Mouse (Mus musculus) neutrophil, adult 59 days (primary cell): ENCODE measurements around the gene Ube2d3. TPM values are rescaled to one million over a fixed set of nuclear protein-coding genes. Genes with fewer than 3 reads are reported as not detected.

ENCODE experiments used
- total RNA-seq, 2 experiments: library from RNA; stranded (reverse); gene quantifications; 1 replicate in 1 of 2; 2 replicates in 1 of 2; pipeline ENCODE4 v1.2.4; 2023

Gene Ube2d3
- 100 to 1,000 TPM; 437 to 481 TPM for total RNA-seq

DNA sequence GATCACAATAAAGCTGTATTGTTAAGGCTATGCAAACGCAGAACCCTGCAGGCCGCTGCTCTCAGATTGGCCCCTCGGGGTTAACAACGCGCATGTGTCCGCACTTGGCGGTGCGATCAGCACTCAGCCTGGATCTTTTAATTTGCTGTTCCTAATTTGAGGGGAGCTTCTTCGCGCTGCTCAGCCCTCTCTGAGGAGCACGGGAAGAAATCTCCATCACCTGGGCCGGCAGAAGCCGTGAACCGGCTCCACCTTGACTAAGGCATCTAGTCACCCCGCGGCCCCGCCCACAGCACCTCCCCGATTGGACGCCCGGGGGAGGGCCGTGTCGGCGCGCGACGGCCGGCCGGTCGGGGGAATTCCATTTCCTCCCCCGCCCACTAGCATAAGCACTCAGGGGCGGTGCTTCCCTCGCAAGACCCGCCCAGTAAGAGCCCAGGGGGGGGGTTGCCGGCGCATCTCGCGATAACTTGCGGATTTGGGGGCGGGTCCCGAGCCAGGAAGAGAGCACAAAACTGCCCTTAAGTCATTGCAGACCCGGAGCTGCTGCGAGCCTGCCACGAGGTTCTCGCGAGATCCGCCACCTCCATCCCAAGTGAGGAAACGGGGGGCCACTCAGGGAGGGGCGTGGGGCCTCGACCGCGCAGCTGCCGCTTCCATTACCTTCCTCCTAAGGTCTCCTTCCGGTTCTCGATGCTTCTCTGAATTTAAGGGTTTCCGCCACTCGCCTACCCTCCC, at the start of gene Ube2d3:
Ube2d3 (plus strand) TSS at position 392 of the 738 bp plus-strand sequence.

DNA sequence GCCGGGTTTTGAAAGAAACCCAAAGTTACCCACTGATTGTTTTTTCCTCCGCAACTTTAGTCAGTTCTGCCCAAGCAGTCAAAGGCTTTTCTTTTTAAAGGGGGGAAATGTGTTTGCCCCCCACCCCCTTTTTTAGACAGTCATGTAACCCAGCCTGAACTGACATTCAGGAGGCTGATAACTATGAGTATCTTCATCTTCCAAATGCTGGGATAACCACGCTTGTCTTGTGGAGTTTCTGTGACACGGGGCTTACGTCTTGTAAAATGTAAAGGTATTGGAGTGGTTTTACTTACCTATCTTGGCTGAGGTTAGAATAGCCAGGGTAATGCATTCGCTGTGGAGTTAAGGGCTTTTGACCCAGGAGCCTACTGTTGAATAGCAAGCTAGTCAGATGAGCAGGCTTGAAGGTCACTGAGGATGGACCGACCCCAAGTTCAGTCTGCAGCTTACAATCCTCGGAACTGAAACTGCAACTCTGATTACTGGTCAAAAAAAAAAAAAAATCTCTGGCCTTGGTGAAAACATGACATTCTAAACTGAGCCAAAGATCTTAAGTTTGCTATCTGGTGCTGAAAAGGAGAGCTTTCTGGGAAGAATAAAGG, 14.2 kb upstream of the Ube2d3 start, which contains the start of gene Cisd2:
Cisd2 (minus strand) TSS at position 318 of the 605 bp plus-strand sequence.

DNA sequence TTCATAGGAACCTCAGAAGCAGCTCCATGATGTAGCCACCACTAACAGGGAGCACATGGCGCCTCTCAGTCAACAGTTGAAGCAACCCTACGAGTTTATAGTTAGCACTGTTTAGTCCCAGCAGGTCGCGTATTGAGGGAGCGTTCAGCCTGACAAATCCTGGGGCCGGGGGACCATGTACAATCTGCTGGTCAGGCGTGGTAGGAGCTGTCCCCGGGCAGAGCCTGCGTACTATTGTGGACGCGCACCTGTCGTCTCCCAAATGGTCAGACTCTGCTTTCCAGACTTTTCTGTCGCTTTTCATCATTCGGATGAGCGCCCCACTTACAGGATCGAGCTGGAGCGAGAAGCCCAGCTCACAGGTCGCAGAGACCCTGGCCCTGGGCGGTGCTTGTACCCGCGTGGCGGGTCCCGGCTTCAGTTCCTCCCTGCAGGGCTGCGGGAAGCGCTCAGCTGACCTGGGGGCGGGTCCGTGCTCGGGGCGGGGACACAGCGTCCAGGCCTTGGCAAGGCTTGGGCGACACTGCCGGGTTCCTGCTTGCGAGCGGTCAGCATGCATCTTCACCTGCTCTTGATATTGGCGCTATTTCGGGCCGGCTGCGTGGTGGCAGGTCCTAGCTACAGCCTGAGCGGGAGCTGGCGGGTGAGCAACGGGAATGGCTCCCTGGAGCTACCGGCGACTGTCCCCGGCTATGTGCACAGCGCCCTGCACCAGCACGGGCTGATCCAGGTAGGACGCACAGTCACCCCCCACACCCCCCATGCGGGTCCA, 47.4 kb downstream of the Ube2d3 start, which contains the start of gene Manba:
Manba (plus strand) TSS at position 484 of the 772 bp plus-strand sequence.

Other genes starting within 250 kb of the Ube2d3 start
- gene Cenpe, start 225.6 kb upstream of the Ube2d3 start, total RNA-seq, result 10 to 100 TPM; 24.6 to 26.1 TPM
- gene Bdh2, start 156.9 kb upstream of the Ube2d3 start, total RNA-seq, result under 1 TPM in 1 of 2 experiments, not detected in 1; 0.64 TPM
- gene Slc9b2, start 130.4 kb upstream of the Ube2d3 start, total RNA-seq, result not detected
- not detected for gene Slc9b1, start 90.1 kb upstream of the Ube2d3 start, total RNA-seq
- gene Cisd2, start 14.2 kb upstream of the Ube2d3 start, total RNA-seq, result 10 to 100 TPM; 21.1 to 22.8 TPM
- 10 to 100 TPM; 24.3 to 25.2 TPM for gene Manba, start 47.5 kb downstream of the Ube2d3 start, total RNA-seq